Mouse (Mus musculus) kidney, adult 9 months (tissue): ENCODE measurements around the gene Stk24.

Source experiments
- DNase-seq: peaks from one replicate; pipeline ENCODE4 v3.0.0; 2022

The Stk24 gene

GRCm38 (mm10) chr14:121348256-121348655, 31.6 kb downstream of the Stk24 start:
- peak; percentile 51 for DNase-seq

- DNase-seq: no peak
These were observed 32.7 kb downstream of the Stk24 start for GRCm38 (mm10) chr14:121347134-121347533.

GRCm38 (mm10) chr14:121346654-121347053, 33.2 kb downstream of the Stk24 start:
- peak; percentile 64 for DNase-seq

- DNase-seq: no peak
These were observed 33.8 kb downstream of the Stk24 start for GRCm38 (mm10) chr14:121346053-121346452.

GRCm38 (mm10) chr14:121344928-121345327, 34.9 kb downstream of the Stk24 start:
- no peak for DNase-seq

- no peak for DNase-seq
These were observed 36.9 kb downstream of the Stk24 start for GRCm38 (mm10) chr14:121342885-121343284.

GRCm38 (mm10) chr14:121339951-121340401, 39.8 kb downstream of the Stk24 start:
- DNase-seq: peak; percentile 84

- DNase-seq: no peak
These were observed 40.8 kb downstream of the Stk24 start for GRCm38 (mm10) chr14:121338819-121339573.

- no peak for DNase-seq
These were observed 49.8 kb downstream of the Stk24 start for GRCm38 (mm10) chr14:121330090-121330408.

GRCm38 (mm10) chr14:121329401-121330089, 50.3 kb downstream of the Stk24 start:
- DNase-seq: no peak

GRCm38 (mm10) chr14:121328878-121329277, 50.9 kb downstream of the Stk24 start:
- no peak for DNase-seq

- DNase-seq: no peak
These were observed 53.4 kb downstream of the Stk24 start for GRCm38 (mm10) chr14:121326432-121326831.

GRCm38 (mm10) chr14:121324521-121325330, 55.1 kb downstream of the Stk24 start:
- DNase-seq: no peak

GRCm38 (mm10) chr14:121322641-121323040, 57.2 kb downstream of the Stk24 start:
- no peak for DNase-seq

- DNase-seq: no peak
These were observed 57.7 kb downstream of the Stk24 start for GRCm38 (mm10) chr14:121322150-121322549.

- no peak for DNase-seq
These were observed 61.4 kb downstream of the Stk24 start for GRCm38 (mm10) chr14:121318382-121318781.

GRCm38 (mm10) chr14:121317312-121317671, 62.5 kb downstream of the Stk24 start:
- no peak for DNase-seq

GRCm38 (mm10) chr14:121316631-121317311, 63.0 kb downstream of the Stk24 start:
- no peak for DNase-seq

GRCm38 (mm10) chr14:121316136-121316535, 63.7 kb downstream of the Stk24 start:
- no peak for DNase-seq

- peak; percentile 22 for DNase-seq
These were observed 64.9 kb downstream of the Stk24 start for GRCm38 (mm10) chr14:121314934-121315333.

- DNase-seq: no peak
These were observed 66.5 kb downstream of the Stk24 start for GRCm38 (mm10) chr14:121313283-121313682.

- DNase-seq: no peak
These were observed 68.7 kb downstream of the Stk24 start for GRCm38 (mm10) chr14:121311083-121311482.
